Mouse (Mus musculus): ENCODE results near the gene Ppp4r1.

DNA sequence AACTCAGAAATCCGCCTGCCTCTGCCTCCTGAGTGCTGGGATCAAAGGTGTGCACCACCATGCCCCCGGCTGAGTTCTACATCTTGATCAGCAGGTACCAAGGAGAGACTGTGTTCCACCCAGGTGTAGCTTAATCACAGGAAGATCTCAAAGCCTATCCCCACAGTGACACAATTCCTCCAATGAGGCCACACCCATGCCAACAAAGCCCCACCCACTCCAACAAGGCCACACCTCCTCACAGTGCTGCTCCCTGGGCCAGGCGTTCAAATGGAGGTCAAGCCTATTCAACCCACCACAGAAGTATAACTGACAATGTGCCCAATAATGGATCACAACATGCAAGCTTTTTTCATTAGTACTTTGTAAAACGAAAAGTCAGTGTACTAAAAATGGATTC, 4.9 kb upstream of the Ppp4r1 start:
- TF ChIP-seq CTCF (IDR thresholded peaks at IDR 0.05; ENCODE audit: insufficient read depth, low read length) (no peak), POLR2A (IDR thresholded peaks at IDR 0.05; ENCODE audit: borderline replicate concordance, extremely low read depth, low read depth, low read length) (no peak)

Data from lung, adult 2 months (tissue).